Mouse (Mus musculus) midbrain, embryonic 12.5 days (tissue): ENCODE data around the gene Aven. TPM values are rescaled to one million over a fixed set of nuclear protein-coding genes. Genes with fewer than 3 reads are reported as not detected.
A peak's percentile ranks its signal among the peaks of the same experiment; 100 is the strongest.

Experiments used
- ATAC-seq: fragments of 200-750 bp; cut with Nextera tagmentation; 2 replicates; pipeline ENCODE4 v1.8.0; 2017; ENCODE audit warnings: low read depth, moderate TSS enrichment, moderate library complexity; ENCODE audit not compliant: low FRiP score
- H3K27ac ChIP-seq: fragments of 300-500 bp; sonication (generic); replicated peaks from 2 replicates; pipeline ENCODE4 v1.5.1; 2016; ENCODE audit warnings: mild to moderate bottlenecking
- H3K27me3 ChIP-seq: fragments of 300-500 bp; sonication (generic); 2 replicates; pipeline ENCODE4 v1.6.1; 2016; ENCODE audit warnings: mild to moderate bottlenecking
- H3K36me3 ChIP-seq: fragments of 300-500 bp; sonication (generic); 2 replicates; pipeline ENCODE4 v1.6.1; 2016
- H3K4me1 ChIP-seq: fragments of 300-500 bp; sonication (generic); 2 replicates; pipeline ENCODE4 v1.6.1; 2016
- H3K4me2 ChIP-seq: fragments of 300-500 bp; sonication (generic); replicated peaks from 2 replicates; pipeline ENCODE4 v1.6.1; 2016; ENCODE audit warnings: mild to moderate bottlenecking, moderate library complexity
- H3K4me3 ChIP-seq: fragments of 300-500 bp; sonication (generic); 2 replicates; pipeline ENCODE4 v1.5.1; 2016; ENCODE audit warnings: mild to moderate bottlenecking
- H3K9ac ChIP-seq: fragments of 300-500 bp; sonication (generic); replicated peaks from 2 replicates; pipeline ENCODE4 v1.6.1; 2016; ENCODE audit warnings: mild to moderate bottlenecking, moderate library complexity
- H3K9me3 ChIP-seq: fragments of 300-500 bp; sonication (generic); 2 replicates; pipeline ENCODE4 v1.6.1; 2016; ENCODE audit warnings: mild to moderate bottlenecking
- WGBS: fragments of 180-500 bp; shearing (Covaris S2); methylation state at CpG from one replicate; pipeline ENCODE4 v1.1.7; 2016; 5-methylcytosine and 5-hydroxymethylcytosine counted together
- polyA plus RNA-seq: library from polyadenylated mRNA; unstranded; fragments of >200 nt; fragmentation: Nextera tagmentation; extraction: Ambion mirVana; gene quantifications from 2 replicates; pipeline ENCODE4 v1.2.1, GENCODE M21; 2016

Gene Aven
- polyA plus RNA-seq, 1 experiment from 2014 or later, result 6.6 TPM

DNA sequence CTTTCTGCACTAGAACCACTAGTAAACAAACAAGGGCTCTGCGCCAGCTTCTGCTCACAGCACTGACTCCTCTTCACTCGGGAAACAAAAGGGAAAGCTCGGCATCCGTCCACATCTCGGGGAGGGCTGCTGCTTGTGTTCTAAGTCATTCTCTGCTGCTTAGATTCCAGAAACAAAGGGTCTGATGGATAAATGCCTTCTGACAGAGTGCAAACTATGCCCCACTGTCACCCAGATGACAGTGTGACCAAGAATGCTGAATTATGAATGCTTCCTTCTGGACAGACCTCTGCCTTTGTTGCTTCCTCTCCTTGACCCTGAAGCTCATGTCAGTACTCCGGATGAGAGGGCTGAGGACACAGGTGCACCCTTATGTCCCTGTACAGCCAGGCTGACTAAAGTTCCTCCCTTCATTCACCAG is 98.7 kb downstream of the Aven start:
- Histone ChIP-seq H3K27me3 (no peaks in the 10 kb centered on the region), H3K4me2 (no peak overlapping the region), H3K36me3 (no peaks in the 10 kb centered on the region), H3K27ac (no peak overlapping the region), H3K9ac (no peak overlapping the region), H3K4me3 (no peak overlapping the region), H3K9me3 (no peaks in the 10 kb centered on the region), H3K4me1 (0 out of 2 replicates have a peak, but pooled peaks cover 4% of the 10 kb centered on the region)
- 0 out of 2 replicates have a peak, but pooled peaks have one; percentile 30 for ATAC-seq
- 32% methylated on average over 6 of the region's 6 CpGs for WGBS

DNA sequence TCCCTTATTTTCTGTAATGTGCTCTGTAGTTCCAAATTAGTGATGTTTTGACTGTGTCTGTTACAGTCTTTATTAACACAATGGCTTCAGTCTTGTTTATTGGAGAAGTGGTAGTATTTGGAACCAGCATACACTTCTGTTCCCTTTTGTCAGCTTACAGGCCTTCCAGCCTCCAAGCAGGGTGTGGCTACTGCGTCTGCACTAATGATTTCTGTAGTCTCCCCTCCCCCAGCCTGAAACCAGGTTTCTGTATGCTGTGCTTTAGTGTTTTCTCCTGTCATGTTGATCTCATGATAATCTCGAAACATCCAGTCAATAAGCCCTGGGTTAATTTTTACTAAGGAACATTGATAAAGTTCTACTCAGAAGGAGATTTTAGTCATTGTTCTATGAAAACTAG is 100.6 kb downstream of the Aven start:
- no peak overlapping the region for H3K4me3 ChIP-seq
- no peak for ATAC-seq

DNA sequence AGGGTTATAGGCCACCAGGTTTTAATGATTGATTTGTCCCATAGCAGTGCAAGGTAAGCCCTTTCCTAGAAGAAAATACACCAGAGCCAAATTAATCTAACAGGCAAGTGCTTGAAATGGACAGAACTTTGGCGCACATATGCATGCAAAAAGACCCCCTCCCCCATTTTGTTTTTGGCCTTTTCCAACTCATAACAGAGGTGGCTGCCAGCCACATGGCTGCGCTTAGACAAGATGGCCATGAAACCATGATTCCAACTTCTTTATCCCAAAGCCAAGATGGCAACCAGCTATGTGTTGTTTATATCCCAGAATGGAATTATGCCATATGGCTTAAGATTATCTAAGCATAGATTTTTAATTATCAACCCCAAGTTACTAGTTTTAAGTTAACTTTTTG is 101.0 kb downstream of the Aven start:
- WGBS, result 94% methylated on average over 2 of the region's 2 CpGs
- no peaks in the 10 kb centered on the region for H3K36me3 ChIP-seq
- no peaks in the 10 kb centered on the region for H3K27me3 ChIP-seq
- H3K9me3 ChIP-seq, result no peaks in the 10 kb centered on the region
- no peak overlapping the region for H3K27ac ChIP-seq
- no peak overlapping the region for H3K4me2 ChIP-seq
- no peak overlapping the region for H3K4me3 ChIP-seq
- ATAC-seq, result no peak
- 0 out of 2 replicates have a peak, but pooled peaks cover 4% of the 10 kb centered on the region for H3K4me1 ChIP-seq
- H3K9ac ChIP-seq, result no peak overlapping the region

More for the DNA sequence above, 100.6 kb downstream of the Aven start:
- WGBS, result 73% methylated on average over 2 of the region's 2 CpGs
- no peak overlapping the region for H3K27ac ChIP-seq
- no peaks in the 10 kb centered on the region for H3K36me3 ChIP-seq
- no peaks in the 10 kb centered on the region for H3K9me3 ChIP-seq
- H3K27me3 ChIP-seq, result no peaks in the 10 kb centered on the region
- H3K9ac ChIP-seq, result no peak overlapping the region
- H3K4me2 ChIP-seq, result no peak overlapping the region
- 0 out of 2 replicates have a peak, but pooled peaks cover 4% of the 10 kb centered on the region for H3K4me1 ChIP-seq

DNA sequence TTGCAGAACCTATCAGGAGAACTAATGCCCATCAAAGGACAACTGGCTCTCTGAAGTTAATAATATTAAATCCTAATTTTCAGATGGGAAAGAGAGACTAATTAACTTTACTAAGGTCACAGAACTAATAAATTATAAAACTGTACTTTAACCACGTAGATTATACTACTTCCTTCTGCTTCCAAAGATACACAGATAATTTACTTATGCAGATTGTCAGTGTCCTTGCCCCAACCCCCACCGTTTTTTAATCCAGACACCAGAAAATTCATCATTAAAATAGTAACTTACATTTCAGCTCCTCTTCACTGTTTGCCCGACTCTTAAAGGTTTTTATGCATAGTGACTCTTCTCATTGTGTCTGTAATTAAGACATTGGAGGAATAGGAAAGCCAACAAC is 103.0 kb downstream of the Aven start:
- ATAC-seq, result no peak
- 0 out of 2 replicates have a peak, but pooled peaks cover 4% of the 10 kb centered on the region for H3K4me1 ChIP-seq
- H3K27ac ChIP-seq, result no peak overlapping the region
- no peaks in the 10 kb centered on the region for H3K27me3 ChIP-seq
- no peaks in the 10 kb centered on the region for H3K9me3 ChIP-seq
- no peak overlapping the region for H3K4me3 ChIP-seq
- no peak overlapping the region for H3K4me2 ChIP-seq
- H3K36me3 ChIP-seq, result no peaks in the 10 kb centered on the region
- no peak overlapping the region for H3K9ac ChIP-seq
- WGBS, result 83% methylated on average over 3 of the region's 3 CpGs

DNA sequence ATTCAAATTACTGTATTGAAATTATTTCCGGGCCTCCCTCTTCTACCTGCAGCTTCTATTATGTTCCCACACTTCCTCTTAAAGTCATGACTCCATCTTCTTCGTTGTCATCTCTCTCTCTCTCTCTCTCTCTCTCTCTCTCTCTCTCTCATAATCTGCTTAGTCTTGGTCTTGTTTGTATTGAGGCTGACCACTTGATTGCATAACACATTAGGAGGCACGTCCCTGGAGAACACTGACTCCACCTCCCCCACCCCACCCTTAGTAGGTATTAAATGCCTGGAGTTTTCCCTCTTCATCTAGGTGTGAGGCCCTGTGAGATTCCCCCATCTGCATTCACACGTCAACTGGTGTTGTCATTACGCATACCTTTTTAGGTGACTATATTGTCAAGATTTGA is 103.7 kb downstream of the Aven start:
- WGBS, result 74% methylated on average over 5 of the region's 5 CpGs
- H3K4me3 ChIP-seq, result no peak overlapping the region
- H3K36me3 ChIP-seq, result no peaks in the 10 kb centered on the region
- no peak overlapping the region for H3K27ac ChIP-seq
- no peaks in the 10 kb centered on the region for H3K9me3 ChIP-seq
- 0 out of 2 replicates have a peak, but pooled peaks cover 3% of the 10 kb centered on the region for H3K4me1 ChIP-seq
- no peak overlapping the region for H3K4me2 ChIP-seq
- no peak for ATAC-seq
- no peak overlapping the region for H3K9ac ChIP-seq
- no peaks in the 10 kb centered on the region for H3K27me3 ChIP-seq

DNA sequence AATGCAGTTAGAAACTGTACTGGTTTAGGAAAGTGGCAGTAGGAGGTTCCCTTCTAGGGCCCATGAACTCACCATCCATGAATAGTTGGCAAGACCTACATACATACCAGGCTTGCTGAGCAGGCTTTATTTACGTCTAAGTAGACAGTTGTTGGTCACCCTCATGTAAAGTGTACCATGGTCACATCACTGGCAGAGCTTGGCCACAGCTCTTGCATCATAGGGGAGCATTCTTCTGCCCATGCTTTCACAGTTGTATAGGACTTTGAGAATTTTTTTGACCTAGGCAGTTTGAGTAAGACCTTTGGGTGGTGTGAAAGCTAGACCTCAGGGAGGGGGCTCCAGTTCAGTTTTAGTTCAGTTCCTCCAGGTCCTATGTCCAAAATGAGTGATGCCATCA is 104.3 kb downstream of the Aven start:
- H3K9me3 ChIP-seq, result no peaks in the 10 kb centered on the region
- no peak for ATAC-seq
- no peaks in the 10 kb centered on the region for H3K36me3 ChIP-seq
- no peaks in the 10 kb centered on the region for H3K27me3 ChIP-seq
- no peak overlapping the region for H3K9ac ChIP-seq
- no peak overlapping the region for H3K27ac ChIP-seq
- 86% methylated on average over 1 of the region's 1 CpGs for WGBS
- H3K4me3 ChIP-seq, result no peak overlapping the region
- no peak overlapping the region for H3K4me2 ChIP-seq
- no peaks in the 10 kb centered on the region for H3K4me1 ChIP-seq

DNA sequence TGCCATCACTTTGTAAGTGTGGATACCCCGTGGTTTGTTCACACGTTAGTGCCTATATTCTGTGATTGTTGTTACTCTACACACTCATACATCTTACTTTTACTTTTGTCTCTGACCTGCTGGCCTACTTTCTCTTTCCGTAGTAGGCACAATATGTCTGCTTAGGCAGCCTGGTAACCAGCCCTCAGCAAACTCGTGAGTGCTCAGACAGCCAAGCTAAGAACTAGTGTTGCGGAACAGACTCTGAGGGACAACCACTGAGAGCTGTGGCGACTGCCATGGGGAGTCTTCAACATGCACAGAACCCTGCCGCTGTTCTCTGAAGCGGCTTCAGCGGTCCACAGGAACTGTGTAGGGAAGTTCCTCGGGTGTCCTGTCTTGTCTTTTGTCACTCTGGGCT is 107.5 kb downstream of the Aven start:
- Histone ChIP-seq H3K4me1 (no peaks in the 10 kb centered on the region), H3K36me3 (no peaks in the 10 kb centered on the region), H3K27me3 (no peaks in the 10 kb centered on the region), H3K9me3 (no peaks in the 10 kb centered on the region), H3K4me2 (no peak overlapping the region), H3K27ac (no peak overlapping the region), H3K4me3 (no peak overlapping the region), H3K9ac (no peak overlapping the region)
- ATAC-seq, result no peak
- WGBS, result 42% methylated on average over 10 of the region's 10 CpGs

DNA sequence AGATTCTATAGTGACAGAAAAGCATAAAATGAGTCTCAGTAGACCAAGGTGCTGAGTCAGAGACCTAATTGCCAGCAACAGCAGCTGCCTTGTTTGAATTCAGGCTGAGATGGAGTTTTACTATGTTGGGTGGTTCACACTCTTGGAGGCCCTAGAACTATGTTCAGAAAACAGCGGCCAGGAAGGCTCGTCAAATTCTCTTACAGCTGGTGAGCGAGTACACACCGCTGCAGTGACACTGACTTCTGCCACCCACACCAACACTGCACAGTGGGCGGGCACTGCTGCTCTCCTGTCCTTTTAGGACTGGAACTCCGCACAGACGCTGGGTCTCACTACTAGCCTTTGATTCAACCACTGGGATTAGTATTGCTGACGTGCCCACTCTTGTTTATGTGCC is 109.7 kb downstream of the Aven start:
- Histone ChIP-seq H3K4me2 (no peak overlapping the region), H3K4me1 (no peaks in the 10 kb centered on the region), H3K36me3 (no peaks in the 10 kb centered on the region), H3K4me3 (no peak overlapping the region), H3K9ac (no peak overlapping the region), H3K27ac (no peak overlapping the region), H3K9me3 (no peaks in the 10 kb centered on the region), H3K27me3 (no peaks in the 10 kb centered on the region)
- peak; percentile 23; the same call in 1 of the 2 replicates for ATAC-seq
- WGBS, result 72% methylated on average over 8 of the region's 8 CpGs

DNA sequence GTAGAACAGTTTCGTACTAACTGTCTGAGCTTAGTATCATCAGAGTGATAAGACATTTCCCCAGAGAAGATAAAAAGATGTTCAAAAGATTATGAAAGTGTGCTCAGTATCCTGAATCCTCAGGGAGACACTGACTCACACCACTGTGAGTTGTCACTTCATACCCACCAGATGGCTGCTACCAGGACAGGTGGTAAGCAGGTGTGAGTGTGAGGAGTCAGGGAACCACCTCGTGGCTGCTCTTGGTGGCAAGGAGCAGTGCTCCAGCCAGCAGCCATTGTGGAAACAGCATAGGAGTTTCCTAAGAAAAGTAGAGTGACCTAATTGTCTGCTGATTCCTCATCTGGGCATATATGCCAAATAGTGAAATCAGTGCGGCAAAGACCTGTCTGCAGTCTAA is 113.8 kb downstream of the Aven start:
- WGBS, result 85% methylated on average over 3 of the region's 3 CpGs
- Histone ChIP-seq H3K9me3 (0 out of 2 replicates have a peak, but pooled peaks cover 4% of the 10 kb centered on the region), H3K9ac (no peak overlapping the region), H3K4me3 (no peak overlapping the region), H3K27me3 (no peaks in the 10 kb centered on the region), H3K27ac (no peak overlapping the region), H3K4me2 (no peak overlapping the region), H3K36me3 (no peaks in the 10 kb centered on the region), H3K4me1 (no peaks in the 10 kb centered on the region)
- no peak for ATAC-seq

DNA sequence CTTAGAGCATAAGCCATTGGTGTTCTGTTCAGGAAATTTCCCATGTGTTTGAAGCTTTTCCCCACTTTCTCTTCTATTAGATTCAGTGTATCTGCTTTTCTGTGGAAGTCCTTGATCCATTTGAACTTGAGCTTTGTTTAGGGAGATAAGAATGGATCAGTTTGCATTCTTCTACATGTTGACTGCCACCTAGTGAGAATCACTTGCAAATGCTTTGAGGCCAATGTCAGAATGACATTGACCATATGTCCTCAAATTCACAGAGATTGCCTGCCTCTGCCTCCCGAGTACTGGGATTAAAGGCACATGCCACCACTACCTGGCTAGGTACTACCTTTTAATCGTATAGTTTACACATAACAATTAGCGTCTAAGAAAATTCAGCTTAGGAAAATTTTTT is 119.9 kb downstream of the Aven start:
- WGBS, result 81% methylated on average over 3 of the region's 3 CpGs
- Histone ChIP-seq H3K4me3 (no peak overlapping the region), H3K27ac (no peak overlapping the region), H3K27me3 (no peaks in the 10 kb centered on the region), H3K9me3 (0 out of 2 replicates have a peak, but pooled peaks cover 4% of the 10 kb centered on the region), H3K9ac (no peak overlapping the region), H3K4me2 (no peak overlapping the region), H3K36me3 (no peaks in the 10 kb centered on the region), H3K4me1 (no peaks in the 10 kb centered on the region)
- ATAC-seq, result no peak

DNA sequence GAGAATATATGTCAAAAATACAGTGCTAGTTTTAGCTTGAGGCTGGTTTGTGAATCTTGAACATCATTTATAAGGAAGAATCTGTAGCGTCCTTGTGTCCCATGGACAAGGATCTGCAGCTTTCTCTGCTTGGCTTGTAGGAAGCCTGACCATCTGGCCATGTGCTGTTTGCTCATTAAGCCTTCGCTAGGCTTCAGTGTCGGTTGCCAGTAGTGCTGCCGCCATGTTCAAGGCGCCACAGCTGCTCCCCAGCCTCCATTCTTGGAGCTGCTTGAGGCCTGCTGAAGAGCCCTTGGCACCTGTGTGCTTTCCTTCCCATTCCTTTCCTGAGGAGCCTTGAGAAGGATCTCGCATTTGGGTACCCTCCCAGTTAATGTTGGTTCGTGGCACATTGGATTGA is 121.6 kb downstream of the Aven start:
- Histone ChIP-seq H3K4me1 (no peaks in the 10 kb centered on the region), H3K27me3 (no peaks in the 10 kb centered on the region), H3K27ac (no peak overlapping the region), H3K4me2 (no peak overlapping the region), H3K9me3 (0 out of 2 replicates have a peak, but pooled peaks cover 4% of the 10 kb centered on the region), H3K4me3 (no peak overlapping the region), H3K9ac (no peak overlapping the region), H3K36me3 (no peaks in the 10 kb centered on the region)
- WGBS, result 87% methylated on average over 7 of the region's 7 CpGs
- no peak for ATAC-seq

DNA sequence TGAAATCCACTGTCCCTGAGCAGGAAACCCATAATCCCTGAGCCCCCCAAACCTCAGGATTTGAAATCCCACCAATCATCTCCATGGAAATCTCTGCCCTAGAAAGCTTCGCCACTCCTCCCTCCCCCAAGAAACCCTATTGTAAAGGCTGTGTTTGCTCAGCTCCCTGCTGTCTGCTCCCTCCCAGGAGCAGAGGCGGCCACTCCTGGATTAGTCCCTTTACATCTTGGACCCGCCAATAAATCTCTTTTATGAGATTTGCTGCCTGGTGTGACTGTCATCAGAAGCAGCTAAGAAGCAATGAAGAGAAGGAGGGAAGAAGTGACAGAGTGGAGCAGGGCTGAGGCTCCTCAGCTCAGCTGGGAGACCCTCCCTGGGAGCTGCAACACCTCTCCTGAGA is 124.4 kb downstream of the Aven start:
- no peaks in the 10 kb centered on the region for H3K27me3 ChIP-seq
- no peak overlapping the region for H3K9ac ChIP-seq
- no peak overlapping the region for H3K27ac ChIP-seq
- 3% methylated on average over 3 of the region's 3 CpGs for WGBS
- no peak overlapping the region for H3K4me2 ChIP-seq
- no peaks in the 10 kb centered on the region for H3K4me1 ChIP-seq
- peak; percentile 55 for ATAC-seq
- H3K36me3 ChIP-seq, result no peaks in the 10 kb centered on the region
- no peak overlapping the region for H3K4me3 ChIP-seq
- H3K9me3 ChIP-seq, result no peaks in the 10 kb centered on the region

DNA sequence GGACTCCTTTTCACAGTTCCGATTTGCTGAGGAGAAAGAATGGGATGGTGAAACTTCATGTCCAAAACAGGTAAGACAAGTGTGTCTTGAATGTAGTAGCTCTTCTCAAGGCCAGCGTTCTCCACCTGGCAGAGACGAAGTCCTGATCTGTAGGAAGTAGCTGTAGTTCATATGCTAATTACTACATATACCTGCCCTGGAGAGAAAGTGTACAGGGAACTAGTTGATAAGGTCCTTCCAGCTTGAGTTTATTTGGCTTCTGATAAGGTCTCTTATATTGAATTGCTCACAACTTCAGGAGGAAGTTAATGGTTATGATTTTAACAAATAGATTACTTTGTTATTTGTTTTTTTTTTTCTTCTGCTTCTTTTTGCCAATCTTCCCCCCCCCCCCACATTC is 132.4 kb downstream of the Aven start:
- no peak overlapping the region for H3K9ac ChIP-seq
- H3K4me3 ChIP-seq, result no peak overlapping the region
- no peaks in the 10 kb centered on the region for H3K9me3 ChIP-seq
- no peak for ATAC-seq
- H3K4me2 ChIP-seq, result no peak overlapping the region
- no peaks in the 10 kb centered on the region for H3K36me3 ChIP-seq
- H3K27me3 ChIP-seq, result no peaks in the 10 kb centered on the region
- no peaks in the 10 kb centered on the region for H3K4me1 ChIP-seq
- 83% methylated on average over 3 of the region's 3 CpGs for WGBS
- no peak overlapping the region for H3K27ac ChIP-seq
